Mouse (Mus musculus): ENCODE measurements around the gene Gpatch4.
A peak's percentile ranks its signal among the peaks of the same experiment; 100 is the strongest.

DNA sequence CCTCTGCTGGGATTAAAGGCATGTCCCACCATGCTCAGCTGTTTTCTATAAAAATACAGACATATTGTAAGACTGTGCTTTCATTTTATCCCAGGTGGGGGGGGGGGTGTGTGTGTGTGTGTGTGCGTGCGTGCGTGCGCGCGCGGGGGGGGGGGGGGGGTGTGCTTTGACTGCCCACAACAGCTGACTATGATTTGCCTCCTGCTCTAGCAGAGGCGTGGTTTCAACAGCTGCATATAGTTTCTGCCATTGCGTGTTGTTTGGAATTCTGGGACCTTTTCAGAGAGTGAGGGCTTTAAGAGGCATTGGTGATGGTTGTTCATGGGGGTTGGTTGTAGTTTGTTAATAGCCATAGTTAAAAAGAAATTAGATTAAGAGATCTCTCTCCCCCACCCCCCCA, 42.6 kb downstream of the Gpatch4 start:
- no peak for TF ChIP-seq TCF12 (IDR thresholded peaks at IDR 0.05; ENCODE audit: insufficient read depth, poor library complexity, severe bottlenecking)
- no peak for TF ChIP-seq POLR2A (IDR thresholded peaks at IDR 0.05; ENCODE audit: insufficient read length, low read depth)
- no peak for TF ChIP-seq TCF3 (IDR thresholded peaks at IDR 0.05; ENCODE audit: insufficient read length, low read depth)
- TF ChIP-seq USF1 (IDR thresholded peaks at IDR 0.05; ENCODE audit: low read depth) = no peak
- no peak for TF ChIP-seq CEBPB (IDR thresholded peaks at IDR 0.05; ENCODE audit: insufficient read depth, poor library complexity, severe bottlenecking)
- no peak for TF ChIP-seq REST (IDR thresholded peaks at IDR 0.05; ENCODE audit: insufficient read depth, insufficient read length)
- peak in 1 of 3 experiments; percentile 24 for TF ChIP-seq MYOG (IDR thresholded peaks at IDR 0.05; ENCODE audit: control insufficient read depth in 1 of 3, insufficient read depth in 1 of 3, insufficient read length in 2 of 3, low read depth in 2 of 3)
- TF ChIP-seq MAX (IDR thresholded peaks at IDR 0.05; ENCODE audit: low read depth) = no peak
- TF ChIP-seq POLR2AphosphoS2 (IDR thresholded peaks at IDR 0.05; ENCODE audit: insufficient read length, low read depth) = no peak
- TF ChIP-seq MYOD1 (IDR thresholded peaks at IDR 0.05; ENCODE audit: control insufficient read depth in 1 of 3, insufficient read length in 2 of 3, low read depth in 2 of 3) = peak in 2 of 3 experiments; percentile 57 to 74

Data from myocyte (in vitro differentiated cells).